Mouse (Mus musculus): ENCODE data around the gene Ecel1. TPM values are rescaled to one million over a fixed set of nuclear protein-coding genes. Genes with fewer than 3 reads are reported as not detected.
A peak's percentile ranks its signal among the peaks of the same experiment; 100 is the strongest.

Ecel1 gene
- total RNA-seq (2021) = not detected

- no peak for DNase-seq (ENCODE audit: low spot score)
- intact Hi-C loops (cut with DNase I) = no loop called here
Observed at GRCm38 (mm10) chr1:87156199-87156587, at the start of gene Ecel1. Ecel1 (minus strand) TSS chr1:87156521.

- intact Hi-C loops (cut with DNase I) = no loop called here
Observed at GRCm38 (mm10) chr1:87205502-87205901, 49.2 kb upstream of the Ecel1 start.

DNA sequence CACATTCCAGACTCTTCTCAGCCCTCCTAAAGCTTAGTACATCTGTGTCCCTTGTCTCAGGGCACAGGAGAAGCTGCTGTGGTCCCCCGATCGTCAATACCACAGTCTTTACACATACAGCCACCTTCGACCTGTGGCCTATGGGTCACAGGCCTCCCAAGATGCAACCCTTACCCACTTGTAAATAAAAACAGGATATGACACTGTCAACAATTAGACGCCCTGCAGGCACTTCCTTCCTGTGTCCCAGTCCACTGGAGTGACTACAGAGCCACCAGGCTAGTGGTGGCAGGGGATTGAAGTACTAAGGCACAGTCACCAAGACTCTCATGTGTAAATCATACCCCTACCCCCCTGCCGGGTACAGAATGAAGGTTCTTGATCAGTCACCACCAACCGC is 48.7 kb upstream of the Ecel1 start:
- DNase-seq (ENCODE audit: low spot score) = no peak
- intact Hi-C loops (cut with DNase I) = no loop called here

More at GRCm38 (mm10) chr1:87205502-87205901, 49.2 kb upstream of the Ecel1 start:
- no peak for DNase-seq (ENCODE audit: low spot score)

GRCm38 (mm10) chr1:87204465-87204864 is 48.1 kb upstream of the Ecel1 start, which contains the start of gene Chrng:
Chrng (plus strand) TSS chr1:87204657.
- no peak for DNase-seq (ENCODE audit: low spot score)
- intact Hi-C loops (cut with DNase I) = no loop called here

- DNase-seq (ENCODE audit: low spot score) = no peak
- intact Hi-C loops (cut with DNase I) = no loop called here
Observed at GRCm38 (mm10) chr1:87203779-87204178, 47.5 kb upstream of the Ecel1 start.

DNA sequence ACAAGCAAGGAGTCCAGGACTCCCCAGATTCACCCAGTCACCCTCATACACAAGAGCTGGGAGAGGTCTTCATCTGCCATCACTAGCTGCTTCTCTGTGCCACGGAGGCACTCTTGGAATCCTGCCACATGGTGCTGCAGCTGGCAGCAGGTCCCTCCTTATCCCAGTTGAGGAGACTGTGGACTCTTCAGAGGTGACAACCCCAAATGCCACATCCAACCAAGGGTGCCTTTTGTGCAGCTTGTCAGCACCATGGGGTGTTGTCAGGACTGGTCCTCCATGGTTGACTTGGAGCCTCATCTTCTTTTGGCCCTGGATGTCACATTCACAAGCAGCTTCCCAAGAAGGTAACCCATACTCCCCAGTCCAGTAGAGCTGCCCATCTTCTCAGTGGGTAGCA is 45.5 kb upstream of the Ecel1 start:
- intact Hi-C loops (cut with DNase I) = no loop called here
- no peak for DNase-seq (ENCODE audit: low spot score)

DNA sequence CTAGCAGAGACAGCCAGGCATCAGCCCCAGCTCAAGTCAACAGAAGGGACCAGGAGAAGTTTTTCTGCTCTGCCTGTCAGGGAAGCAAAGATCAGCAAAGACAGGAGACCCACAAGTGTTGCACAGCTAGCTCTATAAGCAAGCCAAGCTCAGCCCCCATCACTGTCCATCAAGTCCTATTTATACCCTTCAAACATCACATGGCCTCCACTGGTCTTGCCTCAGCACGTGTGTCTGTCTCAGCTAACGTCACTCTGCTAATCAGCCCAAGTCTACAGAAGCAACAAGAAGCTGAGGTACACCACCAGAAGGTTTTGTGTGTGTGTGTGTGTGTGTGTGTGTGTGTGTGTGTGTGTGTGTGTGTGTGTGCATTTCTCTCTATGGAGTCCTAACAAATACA is 44.5 kb upstream of the Ecel1 start:
- no peak for DNase-seq (ENCODE audit: low spot score)

GRCm38 (mm10) chr1:87198119-87199065 is 42.1 kb upstream of the Ecel1 start:
- intact Hi-C loops (cut with DNase I) = no loop called here
- no peak for DNase-seq (ENCODE audit: low spot score)

More for the DNA sequence above, 44.5 kb upstream of the Ecel1 start:
- intact Hi-C loops (cut with DNase I) = no loop called here

DNA sequence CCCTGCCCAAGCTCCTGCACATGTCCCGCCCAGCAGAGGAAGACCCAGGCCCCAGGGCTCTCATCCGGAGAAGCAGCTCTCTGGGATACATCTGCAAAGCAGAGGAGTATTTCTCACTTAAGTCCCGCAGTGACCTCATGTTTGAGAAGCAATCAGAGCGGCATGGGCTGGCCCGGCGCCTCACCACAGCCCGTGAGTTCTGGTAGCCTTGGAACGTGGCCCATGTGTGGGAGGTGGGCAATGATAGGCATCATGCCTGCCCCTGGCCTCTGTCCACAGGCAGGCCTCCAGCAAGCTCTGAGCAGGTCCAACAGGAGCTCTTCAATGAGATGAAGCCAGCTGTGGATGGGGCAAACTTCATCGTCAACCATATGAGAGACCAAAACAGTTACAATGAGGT is 41.0 kb upstream of the Ecel1 start:
- intact Hi-C loops (cut with DNase I) = no loop called here
- no peak for DNase-seq (ENCODE audit: low spot score)

DNA sequence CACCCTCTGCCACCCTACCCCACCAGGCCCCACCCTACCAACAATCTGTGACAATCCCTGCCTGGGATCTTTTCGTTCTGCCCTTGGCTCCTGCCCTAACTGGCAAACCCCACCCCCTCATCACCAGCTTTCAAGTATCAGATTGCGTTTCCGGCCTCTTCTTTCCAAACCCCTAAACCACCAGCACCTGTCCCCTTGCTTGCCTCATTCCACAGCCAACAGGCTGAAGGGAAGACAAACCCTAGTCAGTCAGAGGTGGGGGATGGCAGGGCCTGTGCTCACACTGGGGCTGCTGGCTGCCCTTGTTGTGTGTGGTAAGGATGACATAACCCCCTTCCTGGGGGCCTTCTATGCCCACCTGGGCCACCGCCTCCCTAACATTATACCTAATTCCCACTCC is 34.1 kb upstream of the Ecel1 start, which contains the start of gene Chrnd:
TSS of gene Chrnd (plus strand) at position 179 of the 400 bp plus-strand sequence.
- intact Hi-C loops (cut with DNase I) = no loop called here
- DNase-seq (ENCODE audit: low spot score) = no peak

DNA sequence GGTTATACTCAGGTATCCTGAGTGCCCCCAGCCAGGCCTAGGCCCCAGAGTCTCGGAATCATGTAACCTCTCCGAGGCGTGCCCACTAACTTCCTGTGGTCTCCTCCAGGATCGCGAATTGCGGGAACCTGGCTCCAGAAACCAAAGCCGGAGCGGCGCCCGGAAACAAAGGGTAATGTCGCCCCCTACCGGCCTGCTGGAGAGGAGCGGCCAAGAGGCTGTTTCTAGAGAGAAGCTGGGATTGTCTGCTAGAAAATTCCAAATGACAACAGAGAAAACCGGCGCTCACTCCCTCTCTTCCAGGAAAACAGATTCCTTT is 30.7 kb upstream of the Ecel1 start:
- peak; percentile 14 for DNase-seq (ENCODE audit: low spot score)
- intact Hi-C loops (cut with DNase I) = loop anchor here (1.0 to 5.0 kb wide), 4 partner anchors 13 to 570 kb away; no protein-coding TSS in a partner anchor

DNA sequence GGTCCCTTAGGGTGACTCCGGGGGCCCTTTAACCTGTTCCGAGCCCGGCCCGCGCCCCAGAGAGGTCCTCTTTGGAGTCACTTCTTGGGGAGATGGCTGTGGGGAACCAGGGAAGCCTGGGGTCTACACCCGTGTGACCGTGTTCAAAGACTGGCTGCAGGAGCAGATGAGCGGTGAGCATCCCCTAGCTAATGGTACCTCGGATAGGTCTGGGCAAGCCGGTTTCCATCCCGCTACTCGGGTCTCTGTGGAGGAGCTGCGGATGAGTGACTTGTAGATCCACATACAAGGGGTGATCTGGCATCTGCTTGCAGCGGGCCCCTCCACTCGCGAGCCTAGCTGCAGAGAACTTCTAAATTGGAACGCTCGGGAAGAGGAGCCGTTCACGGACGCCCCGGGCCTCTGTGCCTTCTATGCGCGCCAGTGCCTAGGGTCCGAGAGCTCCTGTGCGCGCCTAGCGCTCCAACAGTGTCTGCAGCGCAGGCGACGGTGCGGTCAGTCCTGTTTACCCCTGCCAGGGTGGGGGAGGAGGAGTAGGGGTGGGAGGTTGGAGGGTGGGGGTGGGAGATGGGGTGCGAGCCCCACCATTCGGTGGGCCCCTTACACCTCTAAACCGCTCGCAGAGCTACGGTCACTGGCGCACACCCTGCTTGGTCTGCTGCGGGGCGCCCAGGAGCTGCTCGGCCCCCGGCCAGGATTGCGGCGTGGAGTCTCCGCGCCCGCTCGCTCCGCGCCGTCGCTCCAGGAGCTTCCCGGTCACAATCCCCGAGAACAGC is 30.1 kb upstream of the Ecel1 start:
- intact Hi-C loops (cut with DNase I) = loop anchor here (1.0 to 5.0 kb wide), 4 partner anchors 12 to 569 kb away; no protein-coding TSS in a partner anchor
- DNase-seq (ENCODE audit: low spot score) = no peak

DNA sequence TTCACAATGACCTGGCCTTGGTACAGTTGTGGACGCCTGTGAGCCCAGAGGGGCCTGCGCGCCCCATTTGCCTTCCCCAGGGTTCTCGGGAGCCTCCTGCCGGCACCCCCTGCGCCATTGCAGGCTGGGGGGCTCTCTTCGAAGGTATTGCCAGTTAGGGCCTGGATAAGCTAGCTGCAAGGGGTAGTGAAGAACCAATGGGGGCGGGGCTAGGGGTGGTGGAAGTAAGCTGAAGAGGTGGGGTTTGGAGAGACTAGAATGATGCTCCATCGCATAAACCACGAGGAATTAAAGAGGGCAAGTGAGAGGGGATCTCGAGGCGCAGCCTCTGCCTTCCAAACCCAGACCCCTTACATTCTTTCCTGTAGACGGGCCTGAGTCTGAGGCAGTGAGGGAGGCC is 29.2 kb upstream of the Ecel1 start:
- DNase-seq (ENCODE audit: low spot score) = no peak
- intact Hi-C loops (cut with DNase I) = loop anchor here (5.0 kb wide), 1 partner anchor 568 kb away; no protein-coding TSS in a partner anchor

GRCm38 (mm10) chr1:87184751-87185139 is 28.4 kb upstream of the Ecel1 start:
- intact Hi-C loops (cut with DNase I) = loop anchor here (5.0 kb wide), 1 partner anchor 567 kb away; no protein-coding TSS in a partner anchor
- no peak for DNase-seq (ENCODE audit: low spot score)

GRCm38 (mm10) chr1:87183998-87184750 is 27.9 kb upstream of the Ecel1 start:
- no peak for DNase-seq (ENCODE audit: low spot score)
- intact Hi-C loops (cut with DNase I) = no loop called here

DNA sequence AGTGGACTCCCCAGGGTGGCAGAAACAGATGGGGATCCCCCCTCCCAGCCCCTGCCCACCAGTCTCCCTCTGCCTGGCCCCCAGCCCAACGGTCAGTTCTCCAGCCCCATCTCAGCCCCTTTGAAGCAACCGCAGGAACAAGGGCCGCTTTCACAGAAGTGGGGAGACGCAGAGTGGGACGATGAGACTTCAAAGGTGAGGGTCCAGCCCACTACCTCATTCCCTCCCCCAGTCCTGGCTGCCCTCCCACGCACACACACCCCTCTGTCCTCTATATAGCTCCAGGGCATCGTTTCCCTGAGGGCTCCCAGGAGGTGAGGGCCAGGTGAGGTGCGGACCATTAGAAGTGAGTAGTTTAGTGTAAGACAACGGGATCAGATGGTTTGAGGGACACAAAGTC is 26.7 kb upstream of the Ecel1 start, which contains the start of gene Prss56:
TSS of gene Prss56 (plus strand) at position 301 of the 400 bp plus-strand sequence.
- intact Hi-C loops (cut with DNase I) = no loop called here

DNA sequence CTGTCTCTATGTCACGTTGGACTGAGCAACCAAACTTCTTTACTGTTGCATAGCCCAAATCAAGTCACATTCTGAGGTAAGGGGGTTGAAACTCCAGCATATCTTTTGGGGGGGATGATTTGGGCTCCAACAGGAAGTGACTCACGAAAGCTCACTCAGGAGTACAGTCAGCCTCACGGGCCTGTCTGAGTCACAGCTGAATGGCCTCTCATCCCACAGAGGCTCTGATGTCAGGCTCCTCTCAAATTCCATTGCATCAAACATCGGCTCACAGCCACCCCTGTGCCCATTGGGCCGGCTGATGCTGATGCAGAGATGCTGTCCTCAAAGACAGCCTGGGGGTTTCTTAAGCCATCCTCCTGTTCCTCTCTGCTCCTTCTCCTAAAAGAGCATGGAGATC is 24.6 kb upstream of the Ecel1 start:
- intact Hi-C loops (cut with DNase I) = no loop called here
- DNase-seq (ENCODE audit: low spot score) = no peak

More for the DNA sequence above, 26.7 kb upstream of the Ecel1 start, which contains the start of gene Prss56:
- DNase-seq (ENCODE audit: low spot score) = no peak

GRCm38 (mm10) chr1:87175852-87176292 is 19.6 kb upstream of the Ecel1 start:
- intact Hi-C loops (cut with DNase I) = no loop called here
- DNase-seq (ENCODE audit: low spot score) = peak; percentile 20

Data from heart, postnatal 25 days (tissue).